Mouse (Mus musculus) brain, adult 2 months (tissue): Measurements from ENCODE around the gene Slc39a11.
A peak's percentile ranks its signal among the peaks of the same experiment; 100 is the strongest.

Experiments used
- DNase-seq: peaks from one replicate; pipeline ENCODE4 v3.0.0; 2011; ENCODE audit warnings: low read depth, low spot score

Gene Slc39a11

GRCm38 (mm10) chr11:113546217-113546877, 103.5 kb downstream of the Slc39a11 start:
- DNase-seq: no peak

GRCm38 (mm10) chr11:113544017-113544640, 105.8 kb downstream of the Slc39a11 start:
- no peak for DNase-seq

GRCm38 (mm10) chr11:113541073-113541472, 108.8 kb downstream of the Slc39a11 start:
- DNase-seq: no peak

- DNase-seq: peak; percentile 94
Measured at GRCm38 (mm10) chr11:113539502-113540209, 110.2 kb downstream of the Slc39a11 start.

- DNase-seq: no peak
Measured at GRCm38 (mm10) chr11:113539079-113539478, 110.8 kb downstream of the Slc39a11 start.

GRCm38 (mm10) chr11:113538406-113538917, 111.4 kb downstream of the Slc39a11 start:
- DNase-seq: no peak

- DNase-seq: no peak
Measured at GRCm38 (mm10) chr11:113537715-113538114, 112.2 kb downstream of the Slc39a11 start.

GRCm38 (mm10) chr11:113537199-113537586, 112.7 kb downstream of the Slc39a11 start:
- DNase-seq: no peak

GRCm38 (mm10) chr11:113536308-113537198, 113.3 kb downstream of the Slc39a11 start:
- no peak for DNase-seq

GRCm38 (mm10) chr11:113534341-113534740, 115.5 kb downstream of the Slc39a11 start:
- no peak for DNase-seq

GRCm38 (mm10) chr11:113533931-113534330, 115.9 kb downstream of the Slc39a11 start:
- DNase-seq: no peak

GRCm38 (mm10) chr11:113528391-113528790, 121.5 kb downstream of the Slc39a11 start:
- peak; percentile 26 for DNase-seq

- DNase-seq: no peak
Measured at GRCm38 (mm10) chr11:113525731-113526130, 124.1 kb downstream of the Slc39a11 start.

- no peak for DNase-seq
Measured at GRCm38 (mm10) chr11:113522726-113523125, 127.2 kb downstream of the Slc39a11 start.

- no peak for DNase-seq
Measured at GRCm38 (mm10) chr11:113521469-113522190, 128.2 kb downstream of the Slc39a11 start.

GRCm38 (mm10) chr11:113520851-113521461, 128.9 kb downstream of the Slc39a11 start:
- DNase-seq: no peak

GRCm38 (mm10) chr11:113520373-113520772, 129.5 kb downstream of the Slc39a11 start:
- peak; percentile 84 for DNase-seq

- DNase-seq: no peak
Measured at GRCm38 (mm10) chr11:113519973-113520372, 129.9 kb downstream of the Slc39a11 start.

- DNase-seq: no peak
Measured at GRCm38 (mm10) chr11:113518176-113518575, 131.7 kb downstream of the Slc39a11 start.

GRCm38 (mm10) chr11:113516156-113516555, 133.7 kb downstream of the Slc39a11 start:
- DNase-seq: peak; percentile 78
